Mouse (Mus musculus): Measurements from ENCODE around the gene Slc9a1.

Slc9a1 gene

GRCm38 (mm10) chr4:133404256-133404655, 34.8 kb downstream of the Slc9a1 start:
- DNase-seq, result no peak

- DNase-seq, result no peak
Measured at GRCm38 (mm10) chr4:133406313-133407056, 37.0 kb downstream of the Slc9a1 start.

- DNase-seq, result no peak
Measured at GRCm38 (mm10) chr4:133407114-133407787, 37.7 kb downstream of the Slc9a1 start.

- DNase-seq, result no peak
Measured at GRCm38 (mm10) chr4:133408006-133408405, 38.5 kb downstream of the Slc9a1 start.

- no peak for DNase-seq
Measured at GRCm38 (mm10) chr4:133410994-133411393, 41.5 kb downstream of the Slc9a1 start.

GRCm38 (mm10) chr4:133412096-133412495, 42.6 kb downstream of the Slc9a1 start:
- DNase-seq, result no peak

GRCm38 (mm10) chr4:133412575-133413540, 43.4 kb downstream of the Slc9a1 start:
- no peak for DNase-seq

GRCm38 (mm10) chr4:133413617-133414016, 44.1 kb downstream of the Slc9a1 start:
- no peak for DNase-seq

- DNase-seq, result no peak
Measured at GRCm38 (mm10) chr4:133414920-133415319, 45.4 kb downstream of the Slc9a1 start.

GRCm38 (mm10) chr4:133419312-133420004, 50.0 kb downstream of the Slc9a1 start:
- peak in 1 of 2 experiments; percentile 29 for DNase-seq

- DNase-seq, result no peak
Measured at GRCm38 (mm10) chr4:133421989-133422388, 52.5 kb downstream of the Slc9a1 start.

GRCm38 (mm10) chr4:133422601-133423000, 53.1 kb downstream of the Slc9a1 start:
- no peak for DNase-seq

GRCm38 (mm10) chr4:133423108-133423507, 53.6 kb downstream of the Slc9a1 start:
- peak in 1 of 2 experiments; percentile 19 for DNase-seq

GRCm38 (mm10) chr4:133423691-133424090, 54.2 kb downstream of the Slc9a1 start:
- DNase-seq, result no peak

GRCm38 (mm10) chr4:133424100-133424499, 54.6 kb downstream of the Slc9a1 start:
- DNase-seq, result peak in 1 of 2 experiments; percentile 32

- DNase-seq, result no peak
Measured at GRCm38 (mm10) chr4:133426141-133426540, 56.6 kb downstream of the Slc9a1 start.

GRCm38 (mm10) chr4:133431508-133431907, 62.0 kb downstream of the Slc9a1 start:
- no peak for DNase-seq

GRCm38 (mm10) chr4:133432560-133433171, 63.2 kb downstream of the Slc9a1 start:
- no peak for DNase-seq

- DNase-seq, result no peak
Measured at GRCm38 (mm10) chr4:133435921-133436320, 66.4 kb downstream of the Slc9a1 start.

- DNase-seq, result peak in 1 of 2 experiments; percentile 23
Measured at GRCm38 (mm10) chr4:133439460-133440376, 70.2 kb downstream of the Slc9a1 start.

- DNase-seq, result no peak
Measured at GRCm38 (mm10) chr4:133440377-133440795, 70.9 kb downstream of the Slc9a1 start.

All from thymus, adult 18-20 months (tissue).